Mouse (Mus musculus) small intestine, adult 2 months (tissue): ENCODE measurements at regions not wholly inside any gene's neighbourhood (a gene's known extent, or its start where the extent isn't known, plus 50 kb on each side); places are given as distances from the start of the nearest gene placed in this dataset.

Source experiments
- H3K27ac ChIP-seq: fragments of 200-500 bp; 2 replicates; pipeline ENCODE4 v1.5.1; 2012; ENCODE audit warnings: low read depth, low read length, control low read depth, inconsistent platforms; ENCODE audit not compliant: insufficient read depth
- H3K27me3 ChIP-seq: fragments of 200-500 bp; 2 replicates; pipeline ENCODE4 v1.6.1; 2012; ENCODE audit warnings: mild to moderate bottlenecking, moderate library complexity, low read length, inconsistent platforms; ENCODE audit not compliant: control insufficient read depth, insufficient read depth
- H3K36me3 ChIP-seq: fragments of 200-500 bp; 2 replicates; pipeline ENCODE4 v1.6.1; 2012; ENCODE audit warnings: mild to moderate bottlenecking, low read length, control low read depth, inconsistent platforms; ENCODE audit not compliant: control insufficient read depth, insufficient read depth
- H3K4me1 ChIP-seq: fragments of 200-500 bp; 2 replicates; pipeline ENCODE4 v1.6.1; 2012; ENCODE audit warnings: low read length, inconsistent platforms, mixed read lengths; ENCODE audit not compliant: control insufficient read depth, insufficient read depth, insufficient read length
- H3K4me3 ChIP-seq: fragments of 200-500 bp; 2 replicates; pipeline ENCODE4 v1.5.1; 2012; ENCODE audit warnings: low read depth, mild to moderate bottlenecking, control low read depth, inconsistent platforms, low read length, moderate library complexity
- CTCF ChIP-seq: fragments of 200-500 bp; IDR thresholded peaks from 2 replicates; pipeline ENCODE4 v1.5.1; 2012; ENCODE audit warnings: low read depth, mild to moderate bottlenecking, control low read depth, inconsistent platforms, low read length, moderate library complexity, mixed read lengths; ENCODE audit not compliant: insufficient replicate concordance, insufficient read length; ENCODE audit errors: extremely low read depth
- POLR2A ChIP-seq: fragments of 200-500 bp; IDR thresholded peaks from 2 replicates; pipeline ENCODE4 v1.6.1; 2012; ENCODE audit warnings: low read depth, mild to moderate bottlenecking, control low read depth, inconsistent platforms, low read length, moderate library complexity
- WGBS: fragments of 180-500 bp; shearing (Covaris S2); methylation state at CpG from one replicate; pipeline ENCODE4 v1.1.7; 2018; 5-methylcytosine and 5-hydroxymethylcytosine counted together

DNA sequence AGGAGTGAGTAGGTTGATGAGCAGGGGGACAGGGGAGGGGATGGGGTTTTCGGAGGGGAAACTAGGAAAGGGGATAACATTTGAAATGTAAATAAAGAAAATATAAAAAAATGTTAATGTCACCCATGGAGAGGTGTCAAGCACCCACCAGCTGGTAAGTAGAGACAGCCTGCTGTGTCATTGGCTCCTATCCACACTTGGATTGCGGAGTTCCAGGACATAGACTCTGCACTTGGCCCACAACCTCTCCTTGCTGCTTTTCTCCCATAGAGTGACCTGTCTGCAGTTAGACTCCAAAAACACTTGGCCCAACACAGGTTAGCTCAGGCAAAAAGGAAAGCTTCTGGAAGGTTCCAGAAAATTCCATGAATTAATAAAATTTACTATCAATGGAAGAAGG is 514.4 kb downstream of the 1700129C05Rik start:
- Histone ChIP-seq H3K4me3 (no peak overlapping the region), H3K27ac (no peak overlapping the region), H3K36me3 (no peaks in the 10 kb centered on the region), H3K27me3 (no peaks in the 10 kb centered on the region), H3K4me1 (no peaks in the 10 kb centered on the region)
- 80% methylated on average over 2 of the region's 2 CpGs for WGBS
- TF ChIP-seq POLR2A (no peak), CTCF (no peak)

DNA sequence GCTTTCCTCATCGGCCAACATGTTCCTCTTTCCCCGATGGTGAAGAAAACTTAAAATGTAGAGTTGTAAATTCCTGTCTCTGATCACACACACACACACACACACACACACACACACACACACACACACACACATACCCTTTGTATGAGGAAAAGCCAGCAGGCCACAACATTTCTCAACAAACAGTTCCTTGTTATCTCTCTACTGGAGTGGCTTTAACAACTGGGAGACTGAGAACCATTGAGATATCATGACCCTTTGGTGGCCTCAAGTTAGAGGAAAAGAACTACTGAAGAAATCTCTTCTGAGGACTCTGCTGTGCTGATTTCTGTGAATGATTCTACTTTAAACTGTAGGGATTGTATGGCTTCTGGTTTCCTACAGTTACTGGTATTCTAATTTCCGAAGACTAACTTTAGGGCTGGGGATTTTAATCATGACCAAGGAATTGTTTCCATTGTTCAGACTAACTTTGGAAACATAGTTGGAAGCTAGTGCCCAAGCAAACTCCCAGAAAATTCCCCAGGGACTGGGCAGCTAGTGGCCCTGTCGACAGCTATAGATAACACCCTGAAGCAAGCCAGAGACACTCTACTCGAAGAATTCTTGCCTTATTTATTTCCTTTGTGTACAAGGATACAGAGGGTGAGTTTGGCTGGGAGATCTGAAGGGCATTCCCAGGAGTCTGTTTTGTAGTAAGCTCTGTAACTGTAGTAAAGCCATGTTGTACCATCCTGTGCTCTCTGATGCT is 516.0 kb downstream of the 1700129C05Rik start:
- Histone ChIP-seq H3K36me3 (no peaks in the 10 kb centered on the region), H3K27ac (no peak overlapping the region), H3K4me1 (no peaks in the 10 kb centered on the region), H3K27me3 (no peaks in the 10 kb centered on the region), H3K4me3 (no peak overlapping the region)
- no peak for TF ChIP-seq CTCF
- TF ChIP-seq POLR2A: no peak
- WGBS: 51% methylated on average over 5 of the region's 5 CpGs

DNA sequence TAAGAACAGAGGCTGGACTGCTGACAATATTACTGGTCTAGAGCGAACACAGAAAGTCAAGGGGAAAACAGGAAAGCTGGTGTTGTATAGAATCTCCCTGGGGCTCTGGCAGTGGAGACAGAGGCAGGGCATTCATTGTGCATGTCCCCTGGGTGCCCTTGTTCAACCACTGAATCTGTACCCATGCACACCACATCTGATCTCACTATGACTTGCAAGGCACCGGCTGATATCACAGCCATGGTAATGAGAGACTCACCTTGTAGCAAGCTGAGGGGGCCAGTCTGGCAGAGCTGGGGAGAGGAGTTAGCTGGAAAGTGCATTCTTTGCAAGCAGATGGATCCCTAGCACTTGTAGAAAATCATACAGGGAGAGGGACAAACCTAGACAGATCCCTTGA is 522.5 kb downstream of the 1700129C05Rik start:
- 90% methylated on average over 2 of the region's 2 CpGs for WGBS
- TF ChIP-seq CTCF (no peak), POLR2A (no peak)
- peaks cover 2% of the 10 kb centered on the region; the same call in 1 of the 2 replicates for H3K27me3 ChIP-seq
- no peaks in the 10 kb centered on the region for H3K36me3 ChIP-seq
- H3K4me1 ChIP-seq: no peaks in the 10 kb centered on the region
- no peak overlapping the region for H3K4me3 ChIP-seq
- H3K27ac ChIP-seq: no peak overlapping the region

DNA sequence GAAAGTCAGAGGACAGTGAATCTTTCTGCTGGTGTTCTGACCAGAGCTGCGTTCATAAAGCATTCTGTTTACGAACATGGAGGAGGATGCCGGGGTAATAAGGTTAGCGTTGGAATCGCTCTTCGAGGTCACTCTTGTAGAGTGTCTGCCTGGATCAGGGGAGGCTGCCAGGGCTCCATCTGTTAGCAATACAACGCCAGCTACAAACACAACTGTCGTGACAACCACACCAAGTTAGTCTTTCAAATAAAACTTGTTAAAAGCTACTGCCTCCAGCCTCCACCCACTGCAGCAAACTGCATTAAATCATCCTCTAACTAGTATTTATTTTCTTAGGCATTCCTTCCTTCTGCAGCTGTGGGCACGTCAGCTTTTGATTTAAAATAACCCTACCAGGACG is 525.0 kb downstream of the 1700129C05Rik start:
- no peak for TF ChIP-seq CTCF
- no peak for TF ChIP-seq POLR2A
- no peaks in the 10 kb centered on the region for H3K4me1 ChIP-seq
- no peak overlapping the region for H3K4me3 ChIP-seq
- 78% methylated on average over 10 of the region's 10 CpGs for WGBS
- H3K27ac ChIP-seq: no peak overlapping the region
- peaks cover 2% of the 10 kb centered on the region; the same call in 1 of the 2 replicates for H3K27me3 ChIP-seq
- H3K36me3 ChIP-seq: no peaks in the 10 kb centered on the region

DNA sequence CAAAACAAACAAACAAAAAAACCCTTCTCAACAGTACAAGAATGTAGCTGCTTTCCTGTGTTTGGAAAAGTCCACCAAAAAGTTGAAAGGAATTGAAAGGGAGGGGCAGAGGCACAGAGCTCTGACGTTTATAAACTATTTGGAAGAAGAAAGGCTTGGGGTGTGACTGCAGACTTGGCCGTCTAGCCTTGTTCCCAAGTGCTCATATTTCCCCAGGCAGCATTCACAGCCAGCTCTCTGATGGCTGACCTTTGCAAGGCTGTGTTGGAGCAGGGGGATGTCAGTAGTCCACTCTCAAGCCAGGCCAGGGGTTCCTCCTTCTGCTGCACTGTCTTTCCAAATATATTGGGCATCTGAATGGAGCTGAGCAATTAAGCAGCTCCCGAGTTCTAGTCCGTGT is 534.5 kb downstream of the 1700129C05Rik start:
- WGBS: 59% methylated on average over 4 of the region's 4 CpGs
- H3K36me3 ChIP-seq: no peaks in the 10 kb centered on the region
- H3K27ac ChIP-seq: no peak overlapping the region
- H3K27me3 ChIP-seq: no peaks in the 10 kb centered on the region
- H3K4me1 ChIP-seq: no peaks in the 10 kb centered on the region
- H3K4me3 ChIP-seq: no peak overlapping the region
- TF ChIP-seq POLR2A: no peak
- TF ChIP-seq CTCF: no peak

DNA sequence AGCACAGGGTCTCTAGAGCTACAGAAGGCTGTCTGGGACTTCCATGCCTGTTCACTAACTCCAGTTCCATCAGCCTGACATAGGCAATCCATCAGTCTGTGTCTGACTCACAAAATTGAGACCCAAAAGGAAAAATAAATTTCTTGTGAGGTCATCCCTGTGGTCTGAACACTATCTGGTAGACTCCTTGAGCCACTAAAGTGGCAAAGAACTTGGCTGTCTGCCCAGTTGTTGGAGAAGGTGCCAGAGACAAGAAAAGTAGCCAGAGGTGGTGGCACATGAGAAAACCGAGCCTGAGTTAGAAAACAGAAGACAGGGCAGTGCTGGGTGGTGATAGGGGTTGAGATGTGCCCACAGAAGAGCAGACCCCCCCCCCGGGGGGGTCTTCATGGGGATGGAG is 535.0 kb downstream of the 1700129C05Rik start:
- 38% methylated on average over 2 of the region's 2 CpGs for WGBS
- no peaks in the 10 kb centered on the region for H3K36me3 ChIP-seq
- no peak overlapping the region for H3K4me3 ChIP-seq
- H3K27ac ChIP-seq: no peak overlapping the region
- no peaks in the 10 kb centered on the region for H3K27me3 ChIP-seq
- no peaks in the 10 kb centered on the region for H3K4me1 ChIP-seq
- TF ChIP-seq CTCF (no peak), POLR2A (no peak)

DNA sequence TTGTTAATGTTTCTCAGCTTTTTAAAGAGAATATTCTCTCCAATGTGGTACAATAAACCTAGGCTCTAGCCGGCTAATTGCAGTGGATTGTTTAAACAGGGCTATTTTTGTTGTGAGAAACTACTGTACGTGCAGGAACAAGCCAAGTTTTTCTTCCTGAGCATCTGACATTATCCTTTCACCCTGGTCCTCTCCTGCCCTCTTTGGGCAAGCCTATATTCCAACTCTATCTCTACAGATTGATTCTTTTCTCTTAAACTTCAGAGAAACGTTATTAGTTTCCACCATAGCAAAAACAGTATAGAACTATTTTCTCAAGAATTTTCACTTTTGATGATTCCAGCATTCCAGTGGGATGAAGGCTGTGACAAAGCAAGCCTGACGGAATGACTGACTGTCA is 535.2 kb downstream of the Fgf9 start:
- TF ChIP-seq CTCF (no peak), POLR2A (no peak)
- Histone ChIP-seq H3K4me1 (no peaks in the 10 kb centered on the region), H3K36me3 (no peaks in the 10 kb centered on the region), H3K27me3 (no peaks in the 10 kb centered on the region), H3K4me3 (no peak overlapping the region), H3K27ac (no peak overlapping the region)
- WGBS: 45% methylated on average over 4 of the region's 4 CpGs

DNA sequence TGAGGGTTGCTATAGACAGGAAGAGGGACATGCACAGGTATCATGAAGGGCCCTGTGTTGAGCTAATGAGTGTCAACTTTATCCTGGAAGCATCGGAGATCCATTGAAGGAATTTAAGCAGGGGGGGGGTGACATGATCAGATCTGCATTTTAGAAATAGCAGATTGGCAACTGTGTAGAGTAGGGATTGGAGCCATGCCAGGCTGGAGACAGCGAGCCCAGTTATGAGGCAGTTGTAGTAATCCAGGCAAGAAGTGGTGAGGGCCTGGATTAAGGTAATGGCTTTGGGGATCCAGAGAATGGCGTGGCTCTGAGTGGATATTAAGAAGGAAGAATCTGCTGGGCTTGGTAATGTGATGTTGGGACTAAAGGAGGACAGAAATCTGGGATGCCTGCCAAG is 528.5 kb downstream of the Fgf9 start:
- TF ChIP-seq CTCF (no peak), POLR2A (no peak)
- WGBS: 54% methylated on average over 3 of the region's 3 CpGs

More for the DNA sequence above, 528.5 kb downstream of the Fgf9 start:
- Histone ChIP-seq H3K27ac (no peak overlapping the region), H3K36me3 (no peaks in the 10 kb centered on the region), H3K4me3 (no peak overlapping the region), H3K27me3 (no peaks in the 10 kb centered on the region), H3K4me1 (0 out of 2 replicates have a peak, but pooled peaks cover 1% of the 10 kb centered on the region)
